Mouse (Mus musculus) cerebellum, adult 9-10 months (tissue): ENCODE data around the gene Gsdme.

Experiments used
- DNase-seq: peaks from one replicate; pipeline ENCODE4 v3.0.0; 2022

The Gsdme gene

DNA sequence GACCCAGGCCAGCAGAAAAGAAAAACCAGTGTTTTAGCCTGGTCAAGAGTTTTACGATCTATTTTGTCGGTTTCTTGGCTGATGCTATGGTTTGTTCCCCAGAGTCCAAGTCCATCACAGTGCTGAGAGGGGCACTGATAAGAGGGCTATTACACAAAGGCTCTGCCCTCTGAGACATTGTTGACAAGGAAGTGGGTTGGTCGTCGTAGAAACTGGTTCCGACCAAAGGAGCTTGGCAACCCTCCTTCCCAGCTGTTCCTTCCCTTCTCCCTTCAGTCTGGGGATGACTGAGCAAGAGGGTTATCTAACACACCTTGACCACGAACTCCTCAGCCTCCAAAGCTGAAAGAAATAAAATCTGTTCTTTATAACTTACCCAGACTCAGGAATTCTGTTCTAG lies at the start of gene Gsdme:
Gene Gsdme (minus strand): TSS at position 193 of the 400 bp plus-strand sequence.
- DNase-seq: no peak

DNA sequence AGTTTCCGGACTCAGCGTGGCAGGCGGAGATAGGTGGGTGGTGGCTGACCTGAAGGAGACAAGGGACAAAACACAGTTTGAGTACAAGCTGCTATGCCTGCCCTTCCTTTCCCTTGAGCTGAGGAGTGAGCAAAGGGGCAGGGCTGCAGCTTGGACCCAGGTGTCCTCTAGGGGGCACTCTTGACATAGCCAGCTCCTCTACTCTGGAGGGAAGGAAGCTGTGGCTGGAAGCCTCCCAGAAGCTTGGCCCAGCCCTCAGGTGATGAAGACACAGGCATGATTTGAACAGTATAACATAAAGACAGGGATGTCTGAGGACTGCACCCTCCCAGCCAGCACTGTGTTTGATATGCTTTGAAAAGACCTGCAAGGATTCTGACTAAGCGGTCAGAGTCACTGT lies 49.0 kb upstream of the Gsdme start:
- peak; percentile 85 for DNase-seq

DNA sequence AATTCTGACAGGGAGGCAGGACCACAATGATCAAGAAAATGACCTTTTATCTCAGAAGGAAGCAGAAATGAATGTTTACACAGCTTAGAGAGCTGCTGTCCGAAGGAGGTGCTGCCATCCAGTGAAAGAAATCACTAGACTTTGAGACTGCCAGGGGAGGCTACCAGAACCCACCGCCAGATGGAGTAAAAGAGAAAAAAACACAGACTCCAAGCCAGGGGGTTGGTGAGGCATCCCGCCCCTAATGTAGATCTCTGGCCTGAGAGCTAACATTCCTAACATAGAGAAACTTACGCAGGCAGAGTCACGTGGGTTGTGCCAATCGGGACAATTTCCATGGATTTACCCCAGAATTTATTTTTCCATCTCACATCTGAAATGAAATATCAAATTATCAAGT lies 45.4 kb upstream of the Gsdme start:
- peak; percentile 15 for DNase-seq

DNA sequence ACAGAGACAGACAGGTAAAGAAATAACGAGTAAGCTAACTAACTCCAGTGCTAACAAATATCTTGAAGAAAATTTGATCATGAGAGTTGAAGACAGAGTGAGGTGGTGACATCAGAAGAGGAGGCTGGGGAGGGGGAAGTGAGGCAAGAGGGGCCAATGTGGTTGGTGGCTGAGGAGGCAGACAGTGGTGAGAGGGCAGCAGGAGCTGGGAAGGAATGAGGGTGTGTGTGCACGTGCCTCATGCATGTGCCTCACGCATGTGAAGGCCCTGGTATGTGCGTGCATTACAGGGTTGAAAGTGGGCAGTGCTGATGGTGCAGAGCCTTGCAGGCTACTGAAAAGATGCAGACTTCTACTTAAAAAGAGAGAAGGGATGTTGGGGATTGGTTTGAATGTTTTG lies 43.0 kb upstream of the Gsdme start:
- no peak for DNase-seq

DNA sequence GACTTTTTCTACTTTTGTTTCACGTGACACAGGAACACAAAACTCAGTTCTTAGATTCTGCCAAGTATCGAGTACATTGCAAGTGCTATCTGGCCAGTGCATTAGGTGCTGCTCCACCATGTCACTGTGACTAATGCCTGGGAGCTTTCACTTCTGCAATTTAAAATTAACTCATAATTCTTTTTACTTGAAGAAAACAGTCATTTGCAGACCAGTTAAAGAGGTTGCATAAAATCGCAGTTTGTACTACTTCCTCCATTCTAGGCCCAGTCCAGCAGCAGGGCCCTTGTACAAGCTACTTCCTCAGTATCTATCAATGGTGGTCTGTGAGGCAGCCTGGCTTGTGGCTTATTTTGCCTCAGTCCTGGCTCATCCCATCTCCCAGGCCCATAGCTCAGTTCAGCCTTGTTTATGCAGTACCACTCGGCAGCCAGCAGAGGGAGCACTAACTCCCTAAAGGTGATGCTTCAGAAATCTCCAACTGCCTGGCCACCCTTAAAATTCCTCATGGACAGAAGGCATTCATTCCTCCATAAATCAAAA lies 41.4 kb upstream of the Gsdme start:
- DNase-seq: peak; percentile 82

DNA sequence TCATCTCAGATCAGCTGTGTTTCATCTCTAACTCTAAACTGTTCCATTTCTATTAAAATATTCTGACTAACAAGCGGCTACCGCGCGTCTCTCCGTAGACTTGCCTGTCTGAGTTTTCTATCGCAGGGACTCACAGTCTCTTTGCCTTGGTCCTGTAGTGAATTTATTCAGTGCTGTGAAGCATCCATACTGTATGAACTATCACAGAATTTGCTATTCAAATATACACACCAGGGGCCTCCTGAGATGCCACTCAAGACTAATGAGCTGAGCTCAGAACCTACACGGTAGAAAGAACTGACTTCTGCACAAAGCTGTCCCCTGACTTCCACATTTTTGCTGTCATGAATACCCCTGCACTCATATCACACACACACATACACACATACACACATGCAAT lies 37.5 kb upstream of the Gsdme start:
- DNase-seq: no peak

DNA sequence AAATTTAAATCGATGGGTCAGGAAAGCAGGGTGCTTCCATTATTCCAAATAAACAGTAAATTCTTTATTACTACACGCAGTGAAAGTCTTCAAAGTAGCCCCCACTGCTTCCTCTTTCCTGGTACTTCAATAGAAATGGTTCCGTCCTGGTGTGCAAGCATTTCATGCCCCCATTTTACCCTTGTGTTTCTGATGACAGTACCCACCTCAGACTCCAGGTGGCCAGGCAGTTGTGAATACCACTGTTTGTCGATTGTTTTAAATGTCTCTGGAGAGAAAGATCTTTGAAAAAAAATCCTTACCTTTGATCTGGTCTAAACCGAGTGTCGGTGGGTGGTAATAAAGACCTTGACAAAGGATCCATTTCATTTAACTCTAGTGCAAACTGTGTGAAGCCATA lies 37.0 kb upstream of the Gsdme start:
- DNase-seq: no peak

DNA sequence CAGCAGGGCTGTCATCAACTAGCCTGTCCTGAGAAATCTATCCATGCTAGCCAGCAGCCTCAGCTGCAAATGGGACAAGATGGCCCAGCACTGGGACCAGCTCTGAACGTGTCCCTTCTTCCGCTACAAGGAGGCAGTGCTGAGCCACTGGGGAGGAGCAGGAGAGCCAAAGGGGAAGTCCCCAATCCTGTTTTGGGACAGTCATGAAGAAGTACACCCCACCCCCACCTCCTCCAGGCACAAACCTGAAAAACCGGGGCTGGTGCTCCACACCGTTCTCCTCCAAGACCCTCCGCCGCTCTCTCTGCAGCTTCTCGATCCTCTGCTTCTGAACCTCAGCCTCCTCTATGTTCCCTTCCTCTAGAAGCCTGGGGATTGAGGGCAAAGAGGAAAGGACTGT lies 35.4 kb upstream of the Gsdme start:
- no peak for DNase-seq

DNA sequence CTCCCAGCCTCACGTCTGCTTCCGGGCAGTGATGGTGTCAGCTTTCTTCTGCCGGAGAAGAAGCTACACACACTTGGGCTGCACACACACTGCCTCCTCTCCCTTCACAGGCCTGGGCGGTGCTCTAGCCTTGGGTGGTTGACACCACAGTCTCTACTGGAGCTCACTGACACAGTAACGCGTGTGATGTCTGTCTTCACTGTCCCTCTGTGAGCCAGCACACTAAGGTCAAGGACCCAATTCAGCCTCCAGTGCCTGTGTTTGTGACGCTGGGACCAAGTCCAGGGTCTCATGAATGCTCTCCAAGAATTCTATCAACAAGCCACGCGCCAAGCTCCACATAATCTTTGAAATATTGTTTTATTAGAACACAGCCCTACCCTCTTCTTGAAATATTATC lies 34.0 kb upstream of the Gsdme start:
- DNase-seq: no peak

DNA sequence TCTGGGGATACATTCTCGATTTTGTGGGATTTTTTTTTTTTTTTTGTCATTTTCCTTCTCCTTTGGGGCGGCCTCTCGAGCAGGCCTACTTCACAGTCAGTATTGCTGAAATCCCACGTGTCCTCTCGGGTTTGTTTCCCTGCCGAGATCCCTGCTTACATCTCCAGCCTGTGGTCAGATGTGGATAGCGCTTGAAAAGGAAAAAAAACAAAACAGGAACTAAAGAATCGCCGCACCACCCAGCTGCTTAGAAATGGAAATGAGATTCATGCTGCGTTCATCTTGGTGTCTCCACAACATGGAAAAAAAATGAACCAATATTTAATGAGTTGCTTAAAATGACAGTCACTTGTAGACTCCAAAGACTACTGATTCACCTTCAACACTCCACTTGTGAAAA lies 31.5 kb upstream of the Gsdme start:
- no peak for DNase-seq

DNA sequence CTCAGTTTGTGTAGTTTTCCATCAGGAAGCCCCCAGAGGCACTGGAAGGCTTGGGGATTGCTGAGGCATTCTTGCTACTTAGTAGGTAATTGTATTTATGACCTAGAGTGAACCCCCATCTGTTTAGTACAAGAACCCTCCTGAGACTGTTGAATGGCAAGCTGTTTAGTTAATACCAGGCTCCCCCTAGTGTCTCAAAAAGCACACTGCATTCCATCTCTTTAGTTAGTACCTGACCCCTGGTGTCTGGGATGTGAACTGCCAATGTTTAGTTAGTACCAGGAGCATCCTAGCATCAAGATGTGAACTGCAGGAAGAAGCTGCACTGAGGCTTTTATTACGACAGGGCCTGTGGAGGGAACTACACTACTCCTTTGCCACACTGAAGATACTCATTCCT lies 30.5 kb upstream of the Gsdme start:
- peak; percentile 95 for DNase-seq

DNA sequence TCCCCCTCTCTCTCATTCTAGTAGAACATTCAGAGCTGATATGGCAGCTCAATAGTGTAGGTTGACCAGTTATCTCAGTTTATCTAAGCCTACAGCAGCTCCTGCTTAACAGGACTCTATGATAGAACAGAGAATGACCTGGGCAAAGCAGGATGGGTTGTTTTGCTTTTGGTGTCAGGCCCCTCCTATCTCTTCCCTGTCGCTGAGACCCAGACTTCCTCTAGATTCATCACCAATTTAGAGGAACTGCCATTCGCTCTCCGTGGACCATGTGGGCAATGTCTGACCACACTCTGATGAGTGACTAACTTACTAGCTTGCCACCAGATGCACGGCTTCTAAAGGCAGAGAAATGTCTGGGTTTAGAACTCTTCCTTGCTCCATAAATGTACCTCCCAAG lies 28.0 kb upstream of the Gsdme start:
- no peak for DNase-seq

DNA sequence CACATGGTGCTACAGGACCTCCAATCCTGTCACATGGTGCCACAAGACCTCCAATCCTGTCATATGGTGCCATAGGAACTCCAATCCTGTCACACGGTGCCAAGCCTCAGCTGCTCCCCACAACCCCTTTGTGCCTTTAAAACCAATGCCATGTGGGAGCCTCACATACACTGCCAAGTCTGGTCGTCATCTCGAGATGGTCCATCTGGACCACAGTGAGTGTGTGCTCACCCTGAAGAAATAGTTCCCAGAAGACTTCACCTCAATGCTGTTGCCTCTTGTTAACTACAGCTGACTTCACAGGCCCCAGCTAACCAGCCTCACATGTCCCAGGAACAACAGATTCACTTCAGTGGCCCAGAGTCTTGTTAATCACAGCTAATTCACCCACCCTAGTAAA lies 23.2 kb upstream of the Gsdme start:
- no peak for DNase-seq

DNA sequence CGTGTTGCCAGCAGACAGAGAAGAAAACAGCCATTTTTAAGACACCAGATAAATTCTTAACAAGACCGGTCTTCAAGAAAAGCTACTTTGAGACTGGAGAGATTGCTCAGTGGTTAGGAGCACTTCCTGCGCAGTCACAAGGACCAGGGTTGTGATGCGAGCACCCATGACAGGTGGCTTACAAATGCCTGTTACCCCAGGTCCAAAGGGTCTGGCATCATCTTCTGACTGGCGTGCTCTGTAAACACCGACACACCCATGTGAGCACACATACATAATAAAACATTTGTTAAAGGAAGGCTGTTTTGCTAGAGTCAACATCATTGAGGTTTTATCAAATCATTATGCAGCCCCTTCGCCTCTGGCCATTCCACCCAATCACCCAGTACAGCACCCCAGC lies 16.0 kb upstream of the Gsdme start:
- no peak for DNase-seq

DNA sequence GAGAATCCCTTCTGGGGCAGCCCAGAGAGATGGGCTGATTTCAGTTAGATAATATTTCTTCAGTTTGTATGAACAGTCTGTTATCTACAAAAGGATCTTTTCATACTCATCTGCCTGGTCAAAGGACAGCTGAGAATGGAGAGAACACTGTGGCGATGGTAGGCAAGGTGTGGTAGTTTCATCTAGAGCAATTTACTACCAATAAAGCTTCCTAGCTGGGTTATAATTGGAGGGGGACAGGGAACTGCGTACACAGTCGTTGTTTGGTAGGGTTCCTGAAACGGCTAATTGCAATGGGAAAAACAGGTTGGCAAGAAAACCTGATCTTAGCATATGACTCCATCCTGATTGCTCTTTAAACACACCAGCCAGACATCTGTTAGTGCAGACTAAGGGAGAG lies 10.3 kb upstream of the Gsdme start:
- no peak for DNase-seq

DNA sequence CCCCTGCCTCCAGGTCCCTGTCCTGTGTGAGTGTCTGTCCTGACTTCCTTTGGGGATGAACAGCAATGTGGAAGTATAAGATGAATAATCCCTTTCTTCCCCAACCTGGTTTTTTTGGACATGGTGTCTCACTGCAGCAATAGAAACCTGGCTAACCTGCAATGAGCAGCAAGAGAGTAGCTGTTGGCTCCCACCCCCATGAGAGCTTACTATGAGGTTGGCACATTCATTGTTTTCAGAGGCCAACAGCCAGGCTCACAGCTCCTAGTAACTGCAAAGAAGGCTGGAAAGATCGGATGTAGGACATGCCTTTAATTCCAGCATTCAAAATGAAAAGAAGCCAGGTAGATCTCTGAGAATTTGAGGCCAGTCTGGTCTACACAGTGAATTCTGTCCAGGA lies 9.8 kb upstream of the Gsdme start:
- no peak for DNase-seq

DNA sequence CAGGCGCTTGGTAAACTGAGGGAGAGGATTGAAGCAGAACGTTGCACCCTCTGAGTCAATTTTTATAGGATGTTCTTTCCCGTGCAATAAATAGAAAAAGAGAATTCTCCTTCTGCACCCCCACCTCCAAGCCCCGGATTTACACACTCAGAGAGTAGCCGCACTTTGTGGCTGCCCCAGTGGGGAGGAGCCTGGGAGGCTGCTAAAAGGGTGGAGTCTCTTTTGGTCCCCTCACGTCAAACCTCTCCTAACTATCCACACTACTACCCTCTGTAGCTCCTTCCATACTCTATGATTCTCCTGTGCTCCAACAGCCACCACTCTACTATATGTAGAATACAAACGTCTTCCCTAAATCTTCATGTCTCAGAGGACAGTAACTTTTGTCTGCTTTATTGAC lies 1.4 kb downstream of the Gsdme start:
- no peak for DNase-seq

DNA sequence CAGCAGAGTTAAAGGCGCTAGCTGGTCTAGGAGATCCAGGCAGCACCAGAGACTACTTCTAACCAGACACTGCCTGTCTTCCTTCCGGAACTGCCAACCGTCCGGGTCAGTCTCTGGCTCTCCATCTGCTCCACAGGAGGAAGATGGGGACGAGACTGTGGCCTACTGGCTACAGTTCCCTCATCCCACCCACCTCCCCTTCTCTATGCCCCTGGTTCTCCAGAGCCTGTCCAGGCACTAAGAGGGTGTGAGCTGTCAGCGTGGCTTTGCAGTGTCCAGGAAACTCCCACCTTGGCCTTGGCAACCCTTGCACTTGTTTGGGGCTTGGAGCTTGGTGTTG lies 1.8 kb downstream of the Gsdme start:
- no peak for DNase-seq

DNA sequence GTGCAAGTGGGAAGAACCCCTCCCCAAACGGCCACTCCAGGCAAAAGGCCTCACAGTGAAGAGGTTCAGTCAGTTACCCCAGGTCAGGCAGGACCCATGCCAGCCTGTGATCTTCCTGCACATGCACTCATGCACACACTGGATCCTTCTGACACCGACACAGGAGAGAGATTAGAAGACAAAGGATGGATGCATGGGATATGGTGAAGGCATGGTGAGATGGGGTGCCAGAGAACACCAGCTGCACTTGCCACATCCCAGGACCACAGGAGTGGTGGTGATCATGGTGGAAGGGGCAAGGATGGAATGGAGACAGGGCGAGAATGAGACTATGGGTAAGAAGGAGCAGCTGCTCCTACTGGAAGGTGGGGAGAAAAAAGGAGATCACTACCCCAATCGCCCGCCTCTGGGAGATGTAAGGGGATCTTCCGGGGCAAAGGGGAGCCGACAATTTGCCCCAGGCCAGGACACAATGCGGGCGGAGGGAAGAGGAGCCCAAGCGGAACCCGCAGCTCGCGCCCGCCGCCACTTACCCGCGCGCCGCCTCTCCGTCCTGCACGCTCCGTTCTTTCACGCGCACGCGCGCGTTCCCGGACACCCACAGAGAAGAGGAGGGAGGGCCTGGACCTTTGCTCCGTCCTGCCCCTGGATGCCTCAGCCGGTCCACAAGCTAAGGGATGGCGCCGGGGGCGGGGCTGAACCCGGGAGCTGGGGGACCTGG lies 2.3 kb downstream of the Gsdme start:
- peak; percentile 94 for DNase-seq

DNA sequence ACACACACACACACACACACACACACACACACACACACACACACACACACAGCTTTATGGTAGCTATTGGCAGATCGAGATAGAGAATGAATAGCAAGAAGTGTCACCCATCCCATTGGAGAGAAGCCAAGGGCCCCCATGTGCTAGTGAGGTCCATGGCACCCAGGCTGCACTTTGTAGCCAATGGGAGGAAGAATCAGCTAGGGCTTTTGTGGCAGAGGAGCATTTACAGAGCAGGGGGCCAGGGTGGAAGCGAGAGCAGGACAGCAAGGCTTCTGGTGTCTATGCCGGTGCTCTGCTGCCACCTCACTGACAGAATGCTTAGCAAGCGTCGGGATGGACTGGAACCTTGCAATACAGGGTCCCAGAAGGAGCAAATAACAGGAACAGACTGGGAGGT lies 8.3 kb downstream of the Gsdme start:
- DNase-seq: no peak

DNA sequence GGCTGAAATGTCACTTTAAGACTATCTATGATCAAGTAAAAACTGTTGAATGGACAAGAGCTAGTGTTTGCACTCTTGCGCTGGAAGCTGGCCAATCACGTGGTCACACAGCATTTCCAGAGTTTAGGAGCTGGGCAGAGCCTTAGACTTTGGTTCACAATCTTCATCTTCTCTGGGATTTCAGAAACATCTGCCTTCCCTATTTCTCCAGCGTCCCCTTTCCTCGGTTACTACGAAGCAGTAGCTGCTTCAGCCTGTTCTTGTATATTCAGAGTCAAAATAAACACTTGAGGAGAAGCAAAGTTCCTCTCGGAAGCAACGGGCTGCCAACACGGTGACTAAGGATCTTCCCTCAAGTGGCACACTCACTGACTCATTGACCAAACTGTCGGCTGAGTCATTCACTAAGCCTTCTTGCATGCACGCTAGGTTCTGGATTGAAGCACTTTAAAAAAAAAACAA lies 8.9 kb downstream of the Gsdme start:
- DNase-seq: no peak

DNA sequence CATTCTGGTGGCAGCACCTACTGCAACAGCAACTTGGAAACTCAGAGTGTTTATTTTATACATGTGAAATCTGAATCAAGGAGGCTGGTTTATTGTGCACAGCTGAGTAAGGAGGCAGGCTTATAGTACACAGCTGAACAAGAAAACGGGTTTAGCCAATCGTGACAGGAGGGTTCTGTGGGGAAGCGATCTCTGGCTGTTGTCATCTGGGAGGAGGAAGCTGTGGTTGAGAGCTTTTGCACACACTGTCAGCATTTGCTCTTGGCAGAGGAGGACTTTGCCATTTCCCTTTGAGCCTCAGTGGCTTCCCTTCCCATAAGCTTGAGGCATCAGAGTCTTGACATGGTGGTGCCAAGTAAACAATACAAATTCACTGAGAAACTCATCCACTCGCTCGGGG lies 11.0 kb downstream of the Gsdme start:
- no peak for DNase-seq

DNA sequence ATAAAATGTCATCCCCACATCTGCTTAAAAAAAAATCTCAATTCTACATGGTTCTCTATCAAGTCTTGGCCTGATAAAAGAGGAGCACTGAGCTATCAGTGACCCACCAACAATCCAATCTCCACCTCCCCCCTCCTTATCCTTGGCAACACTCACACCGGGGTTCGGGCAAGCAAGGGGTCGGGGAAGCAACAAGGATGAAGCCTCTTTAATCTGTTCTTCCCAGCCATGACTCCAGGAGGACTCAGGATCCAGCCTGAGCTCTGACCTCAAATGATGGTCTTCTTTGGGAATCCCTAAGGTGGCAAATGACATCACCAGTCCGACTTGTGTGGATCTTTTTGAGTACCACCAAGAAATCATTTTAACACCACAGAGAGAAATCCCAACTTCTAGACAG lies 15.9 kb downstream of the Gsdme start:
- no peak for DNase-seq

DNA sequence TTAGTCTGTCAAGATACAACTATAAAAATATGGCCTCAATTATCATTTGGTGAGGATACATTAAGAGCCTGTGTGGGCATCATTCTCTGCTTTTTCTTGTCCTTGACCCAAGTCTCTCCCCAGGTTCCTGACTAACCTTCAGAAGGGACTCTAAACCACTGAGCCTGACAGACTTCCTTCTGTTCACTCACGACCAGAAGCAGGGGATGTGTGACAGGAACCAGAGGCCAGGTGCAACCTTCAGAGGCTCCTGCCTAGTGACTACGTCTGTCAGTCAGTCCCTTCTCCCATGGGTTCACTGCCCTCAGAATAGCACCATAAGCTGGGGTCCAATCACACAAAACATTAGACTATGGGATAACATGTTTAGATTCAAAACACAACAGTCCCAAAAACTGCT lies 16.3 kb downstream of the Gsdme start:
- DNase-seq: no peak

DNA sequence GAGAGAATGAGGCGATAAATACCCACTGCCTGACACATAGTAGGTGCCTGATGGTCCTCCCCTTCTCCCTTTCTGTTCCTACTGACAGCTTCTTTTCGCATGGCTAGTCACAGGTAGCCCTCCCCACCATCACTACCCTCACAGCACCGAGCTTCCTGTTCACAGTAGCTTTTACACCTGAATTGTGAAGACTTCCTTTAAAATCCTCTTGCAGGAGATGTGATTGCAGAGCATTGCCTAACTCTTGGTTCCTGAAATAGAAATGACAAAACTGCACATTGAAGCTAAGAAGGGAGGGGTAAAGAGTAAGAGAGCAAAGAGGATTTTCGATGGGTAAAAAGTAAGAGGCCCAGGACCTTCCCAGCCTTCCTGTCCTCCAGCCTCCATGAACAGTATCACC lies 18.7 kb downstream of the Gsdme start:
- DNase-seq: no peak
